Mouse (Mus musculus) heart, postnatal 0 days (tissue): ENCODE data around the gene Fmnl1. TPM values are rescaled to one million over a fixed set of nuclear protein-coding genes. Genes with fewer than 3 reads are reported as not detected.

Source experiments
- ATAC-seq: fragments of 200-750 bp; cut with Nextera tagmentation; 2 replicates; pipeline ENCODE4 v1.8.0; 2017; ENCODE audit warnings: low read depth, moderate number of reproducible peaks, moderate library complexity; ENCODE audit not compliant: insufficient read depth
- DNase-seq: peaks from one replicate; pipeline ENCODE4 v3.0.0-alpha.2; 2016; ENCODE audit warnings: low spot score
- H3K27ac ChIP-seq: fragments of 300-500 bp; sonication (generic); 2 replicates; pipeline ENCODE4 v1.5.1; 2014; ENCODE audit warnings: low read depth, mild to moderate bottlenecking
- H3K27me3 ChIP-seq: fragments of 300-500 bp; sonication (generic); 2 replicates; pipeline ENCODE4 v1.6.1; 2014; ENCODE audit warnings: low read length, mixed read lengths; ENCODE audit not compliant: control insufficient read depth, insufficient read depth
- H3K36me3 ChIP-seq: fragments of 300-500 bp; sonication (generic); replicated peaks from 2 replicates; pipeline ENCODE4 v1.6.1; 2014; ENCODE audit warnings: low read length, mixed read lengths; ENCODE audit not compliant: control insufficient read depth, insufficient read depth
- H3K4me1 ChIP-seq: fragments of 300-500 bp; sonication (generic); 2 replicates; pipeline ENCODE4 v1.6.1; 2014; ENCODE audit warnings: antibody characterized with exemption; ENCODE audit not compliant: control insufficient read depth, insufficient read depth
- H3K4me2 ChIP-seq: fragments of 300-500 bp; sonication (generic); 2 replicates; pipeline ENCODE4 v1.6.1; 2014; ENCODE audit warnings: low read depth, mild to moderate bottlenecking, low read length, moderate library complexity
- H3K4me3 ChIP-seq: fragments of 300-500 bp; sonication (generic); 2 replicates; pipeline ENCODE4 v1.5.1; 2014; ENCODE audit warnings: low read depth, low read length
- H3K9ac ChIP-seq: fragments of 300-500 bp; sonication (generic); replicated peaks from 2 replicates; pipeline ENCODE4 v1.6.1; 2014; ENCODE audit warnings: low read depth, low read length, mixed read lengths
- H3K9me3 ChIP-seq: fragments of 300-500 bp; sonication (generic); replicated peaks from 2 replicates; pipeline ENCODE4 v1.6.1; 2016; ENCODE audit warnings: low read length; ENCODE audit not compliant: control insufficient read depth
- CTCF ChIP-seq: IDR thresholded peaks from 2 replicates; pipeline ENCODE4 v1.5.1; 2016; ENCODE audit warnings: antibody characterized with exemption, control low read depth, low read depth
- EP300 ChIP-seq: IDR thresholded peaks from 2 replicates; pipeline ENCODE4 v1.6.1; 2016; ENCODE audit warnings: antibody characterized with exemption, low read depth
- WGBS: fragments of 180-500 bp; shearing (Covaris S2); extraction: QIAGEN DNeasy Blood & Tissue Kit; methylation state at CpG from one replicate; pipeline ENCODE4 v1.1.7; 2014; 5-methylcytosine and 5-hydroxymethylcytosine counted together
- polyA plus RNA-seq: library from polyadenylated mRNA; unstranded; fragments of >200 nt; fragmentation: Nextera tagmentation; extraction: Ambion mirVana; gene quantifications from 2 replicates; pipeline ENCODE4 v1.2.1, GENCODE M21; 2015
- total RNA-seq: library from RNA; depleted of rRNA; stranded (reverse); fragments of >200 nt; gene quantifications from 2 replicates; pipeline ENCODE4 v1.2.3, GENCODE M21; 2014; ENCODE audit warnings: low replicate concordance

Fmnl1 gene
- total and polyA plus RNA-seq, 2 experiments from 2014 or later = 1.1 to 2.2 TPM

- Histone ChIP-seq H3K4me1 (0 out of 2 replicates have a peak, but pooled peaks cover 16% of the 10 kb centered on the region), H3K9me3 (no peaks in the 10 kb centered on the region), H3K9ac (no peak overlapping the region), H3K36me3 (no peaks in the 10 kb centered on the region), H3K4me3 (peak overlapping the region; percentile 74; the same call in 1 of the 2 replicates), H3K27ac (0 out of 2 replicates have a peak overlapping the region, but pooled peaks have one; percentile 0), H3K27me3 (peaks cover 26% of the 10 kb centered on the region), H3K4me2 (peak overlapping the region; percentile 99; the same call in 1 of the 2 replicates)
- 55% methylated on average over 6 of the region's 6 CpGs for WGBS
- no peak for ATAC-seq
- no peak for TF ChIP-seq CTCF
- no peak for TF ChIP-seq EP300
- DNase-seq = no peak
These were observed 1.6 kb downstream of the Fmnl1 start for GRCm38 (mm10) chr11:103172392-103173040.

DNA sequence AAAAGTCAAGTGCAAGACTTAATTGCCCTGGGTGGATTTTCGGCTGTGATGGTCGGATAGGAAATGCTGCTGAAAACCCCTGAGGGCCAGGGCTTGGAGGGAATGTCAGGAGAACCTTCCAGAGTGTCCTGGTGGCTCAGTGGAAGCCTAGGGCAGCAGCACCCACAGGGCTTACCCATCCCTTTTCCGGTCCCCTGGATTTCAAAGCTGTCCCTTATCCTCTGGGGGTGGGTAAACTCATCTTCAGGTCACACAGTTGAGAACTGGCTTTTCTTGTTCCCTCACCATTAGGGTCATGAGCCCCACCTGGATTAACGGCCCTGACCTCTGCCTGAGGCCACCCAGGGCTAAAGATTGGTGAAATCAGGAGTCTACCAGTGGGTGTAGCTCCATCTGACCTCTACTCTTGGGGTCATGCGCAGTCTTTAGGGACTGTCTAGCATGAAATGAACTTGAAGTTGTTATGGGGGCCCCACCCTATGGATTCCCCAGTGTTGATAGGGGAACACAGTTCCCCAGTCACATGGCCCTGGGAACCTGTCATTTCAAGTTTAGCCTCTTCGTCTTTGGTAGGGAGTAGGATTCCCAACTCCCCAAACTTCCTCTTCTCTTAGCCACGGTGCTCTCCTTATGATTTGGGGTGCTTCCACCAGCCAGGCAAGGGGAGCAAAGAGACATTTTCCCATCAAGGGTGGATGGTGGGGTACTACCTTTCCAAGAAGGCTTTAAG is 2.3 kb downstream of the Fmnl1 start:
- ATAC-seq (no peak), DNase-seq (no peak)
- no peak overlapping the region; the same call in 1 of the 2 replicates for H3K4me3 ChIP-seq
- WGBS = 90% methylated on average over 7 of the region's 7 CpGs
- H3K9me3 ChIP-seq = no peaks in the 10 kb centered on the region
- no peaks in the 10 kb centered on the region for H3K36me3 ChIP-seq
- H3K27ac ChIP-seq = no peak overlapping the region
- TF ChIP-seq CTCF = no peak
- TF ChIP-seq EP300 = no peak
- H3K4me1 ChIP-seq = 0 out of 2 replicates have a peak, but pooled peaks cover 23% of the 10 kb centered on the region
- peaks cover 26% of the 10 kb centered on the region for H3K27me3 ChIP-seq
- no peak overlapping the region for H3K9ac ChIP-seq
- H3K4me2 ChIP-seq = peak overlapping the region; percentile 99; the same call in 1 of the 2 replicates

DNA sequence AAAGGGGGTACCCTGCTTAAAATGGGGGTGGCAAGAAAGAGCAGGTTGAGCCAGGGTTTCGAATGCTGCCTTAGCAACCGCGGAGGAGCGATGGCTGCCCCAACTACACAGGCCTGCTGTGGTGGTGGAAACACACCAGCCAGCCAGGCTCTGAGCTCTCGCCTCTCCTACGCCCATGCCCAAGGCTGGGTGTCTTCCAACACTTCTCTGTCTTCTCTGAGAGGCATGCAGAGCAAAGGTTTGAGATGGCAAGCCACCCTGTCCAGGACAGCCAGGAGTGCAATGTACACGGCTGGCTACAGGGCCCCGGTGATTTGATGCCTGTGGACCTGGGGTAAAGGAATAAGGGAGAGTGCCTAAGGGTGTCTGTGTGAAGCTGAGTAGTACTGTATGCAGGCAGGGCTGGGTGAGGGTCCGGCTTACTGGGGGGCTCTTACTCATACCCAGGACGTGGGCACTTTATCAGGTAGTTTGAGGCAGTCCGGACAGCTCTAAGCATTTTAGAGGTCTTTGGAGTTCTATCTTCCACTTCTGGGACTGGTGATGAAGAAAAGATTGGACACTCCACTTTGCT is 3.0 kb downstream of the Fmnl1 start:
- no peak for DNase-seq
- TF ChIP-seq EP300 (no peak), CTCF (no peak)
- 91% methylated on average over 11 of the region's 11 CpGs for WGBS

GRCm38 (mm10) chr11:103174411-103174832 is 3.5 kb downstream of the Fmnl1 start:
- no peaks in the 10 kb centered on the region for H3K9me3 ChIP-seq
- no peak for ATAC-seq
- peak overlapping the region; percentile 19; the same call in 1 of the 2 replicates for H3K27ac ChIP-seq
- 0 out of 2 replicates have a peak, but pooled peaks cover 23% of the 10 kb centered on the region for H3K4me1 ChIP-seq
- H3K4me2 ChIP-seq = peak overlapping the region; percentile 31; the same call in 1 of the 2 replicates
- H3K9ac ChIP-seq = no peak overlapping the region
- H3K36me3 ChIP-seq = no peaks in the 10 kb centered on the region
- DNase-seq = no peak
- H3K27me3 ChIP-seq = peaks cover 25% of the 10 kb centered on the region
- WGBS = 69% methylated on average over 5 of the region's 5 CpGs
- H3K4me3 ChIP-seq = peak overlapping the region; percentile 3; the same call in 1 of the 2 replicates
- no peak for TF ChIP-seq EP300
- TF ChIP-seq CTCF = no peak

More for the DNA sequence above, 3.0 kb downstream of the Fmnl1 start:
- ATAC-seq = no peak
- Histone ChIP-seq H3K4me3 (peak overlapping the region; percentile 3; the same call in 1 of the 2 replicates), H3K27ac (peak overlapping the region; percentile 19; the same call in 1 of the 2 replicates), H3K9me3 (no peaks in the 10 kb centered on the region), H3K4me1 (0 out of 2 replicates have a peak, but pooled peaks cover 23% of the 10 kb centered on the region), H3K27me3 (peaks cover 26% of the 10 kb centered on the region), H3K9ac (no peak overlapping the region), H3K4me2 (peak overlapping the region; percentile 31; the same call in 1 of the 2 replicates), H3K36me3 (no peaks in the 10 kb centered on the region)

DNA sequence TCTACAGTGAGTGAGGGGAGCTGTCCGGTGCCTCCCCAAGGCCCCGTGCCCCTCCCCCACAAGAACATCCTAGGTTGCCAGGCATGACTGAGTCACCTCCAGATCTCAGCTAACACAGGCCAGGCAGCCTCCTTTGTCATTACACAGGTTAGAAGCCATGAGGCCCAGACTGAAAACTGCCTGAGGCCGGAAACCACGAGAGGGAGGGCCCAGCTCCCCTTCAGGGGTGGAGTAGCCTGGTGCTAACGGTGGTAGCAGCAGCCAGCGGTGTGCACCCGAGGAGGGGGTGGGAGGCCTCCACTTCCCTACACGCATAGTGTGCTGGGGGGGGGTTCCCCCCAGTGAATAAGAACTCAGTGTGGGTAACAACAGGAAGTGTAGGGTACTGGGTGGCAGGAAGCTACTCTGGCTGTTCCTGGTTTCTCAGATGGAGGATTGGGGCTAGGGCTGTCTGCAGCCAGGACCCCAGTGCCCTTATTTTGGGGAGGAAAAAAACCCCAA is 4.0 kb downstream of the Fmnl1 start:
- no peak for TF ChIP-seq CTCF
- no peak for TF ChIP-seq EP300
- DNase-seq (peak; percentile 16), ATAC-seq (no peak)
- Histone ChIP-seq H3K27me3 (peaks cover 20% of the 10 kb centered on the region), H3K4me2 (peak overlapping the region; percentile 31; the same call in 1 of the 2 replicates), H3K4me3 (no peak overlapping the region), H3K4me1 (0 out of 2 replicates have a peak, but pooled peaks cover 23% of the 10 kb centered on the region), H3K9me3 (no peaks in the 10 kb centered on the region), H3K36me3 (no peaks in the 10 kb centered on the region), H3K9ac (no peak overlapping the region), H3K27ac (peak overlapping the region; percentile 19; the same call in 1 of the 2 replicates)
- WGBS = 50% methylated on average over 8 of the region's 8 CpGs
